Mouse (Mus musculus): ENCODE results near the gene Cryaa. TPM values are rescaled to one million over a fixed set of nuclear protein-coding genes. Genes with fewer than 3 reads are reported as not detected.
A peak's percentile ranks its signal among the peaks of the same experiment; 100 is the strongest.

The Cryaa gene
- polyA plus RNA-seq, 1 experiment from 2014 or later = not detected

GRCm38 (mm10) chr17:31646199-31647002, 31.2 kb upstream of the Cryaa start:
- peak; percentile 73 for DNase-seq (ENCODE audit: low spot score)
- no peaks in the 10 kb centered on the region for H3K4me1 ChIP-seq
- peaks cover 57% of the 10 kb centered on the region for H3K36me3 ChIP-seq
- H3K4me3 ChIP-seq = no peak overlapping the region
- 88% methylated on average over 5 of the region's 5 CpGs for WGBS
- no peaks in the 10 kb centered on the region for H3K9me3 ChIP-seq
- no peak overlapping the region for H3K27ac ChIP-seq
- H3K27me3 ChIP-seq (ENCODE audit: insufficient read depth, poor library complexity, severe bottlenecking) = no peaks in the 10 kb centered on the region

DNA sequence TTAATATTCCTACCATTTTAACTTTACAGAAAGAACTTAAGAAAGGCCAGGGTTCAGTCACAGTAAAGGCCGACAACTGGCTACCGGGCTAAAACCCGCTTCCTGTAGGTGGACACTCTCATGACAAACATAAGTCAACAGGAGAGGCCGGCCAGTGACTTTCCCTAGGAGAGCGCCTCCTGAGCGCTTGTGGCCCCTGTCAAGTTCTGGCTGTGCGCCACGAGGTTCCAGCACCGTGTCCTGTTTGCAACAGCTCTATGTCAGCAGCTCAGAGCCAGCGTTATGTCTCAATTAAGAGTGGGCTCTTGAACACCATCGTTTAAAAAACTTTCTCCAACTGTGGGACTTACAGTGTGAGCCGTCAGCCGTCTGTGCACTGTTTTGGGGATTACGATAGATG, 25.5 kb upstream of the Cryaa start:
- WGBS = 92% methylated on average over 14 of the region's 14 CpGs
- no peak for DNase-seq (ENCODE audit: low spot score)
- Histone ChIP-seq H3K9me3 (no peaks in the 10 kb centered on the region), H3K27me3 (ENCODE audit: insufficient read depth, poor library complexity, severe bottlenecking) (no peaks in the 10 kb centered on the region), H3K4me1 (peaks cover 7% of the 10 kb centered on the region), H3K36me3 (peaks cover 91% of the 10 kb centered on the region), H3K4me3 (no peak overlapping the region), H3K27ac (no peak overlapping the region)

GRCm38 (mm10) chr17:31653277-31653676, 24.3 kb upstream of the Cryaa start:
- no peak overlapping the region for H3K27ac ChIP-seq
- H3K36me3 ChIP-seq = peaks cover 79% of the 10 kb centered on the region
- H3K9me3 ChIP-seq = no peaks in the 10 kb centered on the region
- no peak for DNase-seq (ENCODE audit: low spot score)
- peaks cover 12% of the 10 kb centered on the region for H3K4me1 ChIP-seq
- no peaks in the 10 kb centered on the region for H3K27me3 ChIP-seq (ENCODE audit: insufficient read depth, poor library complexity, severe bottlenecking)
- 87% methylated on average over 6 of the region's 6 CpGs for WGBS
- no peak overlapping the region for H3K4me3 ChIP-seq

- Histone ChIP-seq H3K27me3 (ENCODE audit: insufficient read depth, poor library complexity, severe bottlenecking) (no peaks in the 10 kb centered on the region), H3K4me1 (peaks cover 17% of the 10 kb centered on the region), H3K4me3 (no peak overlapping the region), H3K36me3 (peaks cover 58% of the 10 kb centered on the region), H3K9me3 (no peaks in the 10 kb centered on the region), H3K27ac (no peak overlapping the region)
- 73% methylated on average over 4 of the region's 4 CpGs for WGBS
- DNase-seq (ENCODE audit: low spot score) = no peak
These were observed 22.2 kb upstream of the Cryaa start for GRCm38 (mm10) chr17:31655366-31655765.

DNA sequence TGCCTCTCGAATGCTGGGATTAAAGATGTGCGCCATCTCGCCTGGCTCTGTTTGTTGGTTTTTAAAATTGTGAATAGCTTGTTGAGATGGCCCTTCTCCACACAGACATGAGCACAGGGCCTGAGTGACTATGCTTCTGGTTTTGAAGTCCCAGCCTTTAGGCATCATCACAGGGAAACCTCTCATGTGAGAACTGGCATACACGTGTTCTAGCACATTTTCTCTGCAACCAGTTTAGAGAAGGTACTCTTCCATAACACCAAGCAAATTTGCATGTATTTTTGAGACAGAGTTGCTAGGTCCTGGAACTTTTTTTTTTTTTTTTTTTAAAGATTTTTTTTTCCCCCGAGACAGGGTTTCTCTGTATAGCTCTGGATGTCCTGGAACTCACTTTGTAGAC, 20.9 kb upstream of the Cryaa start:
- DNase-seq (ENCODE audit: low spot score) = no peak
- WGBS = 85% methylated on average over 5 of the region's 5 CpGs
- H3K27me3 ChIP-seq (ENCODE audit: insufficient read depth, poor library complexity, severe bottlenecking) = no peaks in the 10 kb centered on the region
- no peak overlapping the region for H3K4me3 ChIP-seq
- H3K36me3 ChIP-seq = peaks cover 45% of the 10 kb centered on the region
- H3K27ac ChIP-seq = no peak overlapping the region
- peaks cover 17% of the 10 kb centered on the region for H3K4me1 ChIP-seq
- H3K9me3 ChIP-seq = no peaks in the 10 kb centered on the region

- Histone ChIP-seq H3K27me3 (ENCODE audit: insufficient read depth, poor library complexity, severe bottlenecking) (no peaks in the 10 kb centered on the region), H3K4me3 (peak overlapping the region; percentile 94), H3K4me1 (peaks cover 17% of the 10 kb centered on the region), H3K27ac (peak overlapping the region; percentile 95), H3K9me3 (no peaks in the 10 kb centered on the region), H3K36me3 (peaks cover 38% of the 10 kb centered on the region)
- 54% methylated on average over 12 of the region's 12 CpGs for WGBS
- DNase-seq (ENCODE audit: low spot score) = no peak
These were observed 20.2 kb upstream of the Cryaa start for GRCm38 (mm10) chr17:31657141-31657983.

DNA sequence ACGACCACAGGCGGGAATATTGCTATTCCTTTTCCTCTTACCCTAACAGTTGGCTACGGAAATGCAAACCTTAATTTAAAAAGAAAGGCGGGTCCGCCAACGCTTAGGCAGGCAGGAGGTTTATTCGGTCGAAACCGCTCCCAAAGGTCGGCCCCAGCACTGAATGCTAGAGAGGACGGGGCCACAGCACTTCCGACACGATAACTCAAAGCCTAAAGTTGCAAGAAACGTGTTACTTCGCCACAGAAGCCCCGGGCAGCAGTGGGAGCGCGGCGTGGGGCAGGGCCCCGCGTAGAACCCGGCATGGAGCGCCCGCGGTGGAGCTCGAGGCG, 19.5 kb upstream of the Cryaa start:
- under 1% methylated on average over 27 of the region's 27 CpGs for WGBS
- peak overlapping the region; percentile 94 for H3K4me3 ChIP-seq
- H3K27ac ChIP-seq = peak overlapping the region; percentile 95
- H3K27me3 ChIP-seq (ENCODE audit: insufficient read depth, poor library complexity, severe bottlenecking) = no peaks in the 10 kb centered on the region
- H3K4me1 ChIP-seq = peaks cover 17% of the 10 kb centered on the region
- no peak for DNase-seq (ENCODE audit: low spot score)
- no peaks in the 10 kb centered on the region for H3K9me3 ChIP-seq
- peaks cover 31% of the 10 kb centered on the region for H3K36me3 ChIP-seq

GRCm38 (mm10) chr17:31658468-31659185, 19.0 kb upstream of the Cryaa start, which contains the start of gene U2af1:
Gene U2af1 (minus strand): TSS chr17:31658892.
- Histone ChIP-seq H3K9me3 (no peaks in the 10 kb centered on the region), H3K4me1 (peaks cover 17% of the 10 kb centered on the region), H3K27ac (peak within 1 kb of the TSS; percentile 95), H3K36me3 (peaks cover 26% of the 10 kb centered on the region), H3K27me3 (ENCODE audit: insufficient read depth, poor library complexity, severe bottlenecking) (no peaks in the 10 kb centered on the region), H3K4me3 (peak within 1 kb of the TSS; percentile 94)
- peak; percentile 99 for DNase-seq (ENCODE audit: low spot score)
- under 1% methylated on average over 77 of the region's 77 CpGs for whole genome bisulfite sequencing

- no peak overlapping the region for H3K4me3 ChIP-seq
- no peak for DNase-seq (ENCODE audit: low spot score)
- H3K9me3 ChIP-seq = no peaks in the 10 kb centered on the region
- peaks cover 10% of the 10 kb centered on the region for H3K36me3 ChIP-seq
- H3K27ac ChIP-seq = no peak overlapping the region
- no peaks in the 10 kb centered on the region for H3K27me3 ChIP-seq (ENCODE audit: insufficient read depth, poor library complexity, severe bottlenecking)
- H3K4me1 ChIP-seq = peaks cover 23% of the 10 kb centered on the region
- 78% methylated on average over 8 of the region's 8 CpGs for WGBS
These were observed 16.9 kb upstream of the Cryaa start for GRCm38 (mm10) chr17:31660661-31661250.

- no peak overlapping the region for H3K4me3 ChIP-seq
- H3K27ac ChIP-seq = no peak overlapping the region
- no peaks in the 10 kb centered on the region for H3K27me3 ChIP-seq (ENCODE audit: insufficient read depth, poor library complexity, severe bottlenecking)
- H3K36me3 ChIP-seq = no peaks in the 10 kb centered on the region
- H3K9me3 ChIP-seq = no peaks in the 10 kb centered on the region
- DNase-seq (ENCODE audit: low spot score) = no peak
- peaks cover 12% of the 10 kb centered on the region; the same call in 1 of the 2 replicates for H3K4me1 ChIP-seq
These were observed 14.8 kb upstream of the Cryaa start for GRCm38 (mm10) chr17:31662855-31663254.

- Histone ChIP-seq H3K27ac (no peak overlapping the region), H3K9me3 (no peaks in the 10 kb centered on the region), H3K4me1 (peaks cover 6% of the 10 kb centered on the region; the same call in 1 of the 2 replicates), H3K27me3 (ENCODE audit: insufficient read depth, poor library complexity, severe bottlenecking) (no peaks in the 10 kb centered on the region), H3K4me3 (no peak overlapping the region), H3K36me3 (no peaks in the 10 kb centered on the region)
- 10% methylated on average over 4 of the region's 4 CpGs for WGBS
- peak; percentile 91 for DNase-seq (ENCODE audit: low spot score)
These were observed 12.8 kb upstream of the Cryaa start for GRCm38 (mm10) chr17:31664760-31665159.

DNA sequence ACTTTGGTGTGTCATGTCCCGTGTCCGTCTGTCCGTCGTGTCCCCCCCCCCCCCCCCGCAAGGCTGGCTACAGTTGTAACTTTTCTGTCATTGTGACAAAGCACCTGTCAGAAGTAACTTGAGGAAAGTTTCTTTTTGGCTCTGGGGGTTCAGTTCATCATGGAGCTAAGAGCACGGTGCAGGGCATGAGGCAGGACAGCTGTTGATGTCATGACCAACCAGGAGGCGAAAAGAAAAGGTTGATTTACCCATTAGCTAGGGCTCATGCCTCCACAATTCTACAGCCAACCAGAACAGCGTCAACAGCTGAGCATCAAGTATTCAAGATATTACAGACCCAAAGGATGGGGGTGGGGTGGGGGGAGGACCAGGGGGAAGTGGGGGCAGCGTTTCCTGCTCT, 9.3 kb upstream of the Cryaa start:
- H3K36me3 ChIP-seq = no peaks in the 10 kb centered on the region
- no peaks in the 10 kb centered on the region for H3K9me3 ChIP-seq

More for the DNA sequence above, 9.3 kb upstream of the Cryaa start:
- Histone ChIP-seq H3K27ac (no peak overlapping the region), H3K27me3 (ENCODE audit: insufficient read depth, poor library complexity, severe bottlenecking) (no peaks in the 10 kb centered on the region), H3K4me3 (no peak overlapping the region), H3K4me1 (peaks cover 10% of the 10 kb centered on the region)
- no peak for DNase-seq (ENCODE audit: low spot score)
- WGBS = 77% methylated on average over 7 of the region's 9 CpGs
